Mouse (Mus musculus): ENCODE data around the gene Chst15. TPM values are rescaled to one million over a fixed set of nuclear protein-coding genes. Genes with fewer than 3 reads are reported as not detected.

The Chst15 gene
- total RNA-seq, 2 experiments from 2014 or later: 33.8 to 37.6 TPM

DNA sequence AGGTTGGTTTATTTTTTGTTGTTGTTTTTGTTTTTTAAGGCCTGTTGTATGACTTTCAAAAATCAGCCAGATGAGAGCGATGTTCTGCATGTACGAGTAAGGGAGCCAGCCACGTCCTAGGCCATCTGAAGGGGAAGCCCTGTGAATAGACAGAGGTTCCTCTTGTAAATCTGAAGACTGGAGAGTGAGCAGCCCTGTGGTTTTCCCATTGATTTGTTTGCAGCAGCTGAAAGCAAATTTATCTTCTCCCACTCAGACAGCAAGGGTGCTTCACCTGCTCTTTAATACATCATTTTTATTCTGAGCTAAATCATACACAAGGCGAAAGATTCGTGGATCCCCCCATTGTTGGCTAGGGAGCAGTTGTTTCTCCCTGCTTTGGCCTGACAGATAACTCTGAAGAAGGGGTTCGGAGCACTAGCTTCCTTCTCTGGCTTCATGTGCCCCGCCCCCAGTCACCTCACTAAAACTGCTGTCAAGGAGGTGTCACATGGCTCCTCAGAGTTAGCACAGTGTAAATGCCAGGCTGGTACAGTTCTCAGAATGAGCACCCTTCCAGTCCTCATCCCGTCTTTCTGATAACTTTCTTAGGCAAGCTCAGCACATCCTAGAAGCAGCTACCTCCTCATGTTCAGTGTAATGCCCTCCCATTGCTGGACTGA, 12.5 kb downstream of the Chst15 start:
- no peak for DNase-seq (ENCODE audit: low spot score in 2 of 2)

GRCm38 (mm10) chr7:132303988-132304387, 13.0 kb downstream of the Chst15 start:
- DNase-seq (ENCODE audit: low spot score in 2 of 2): no peak

DNA sequence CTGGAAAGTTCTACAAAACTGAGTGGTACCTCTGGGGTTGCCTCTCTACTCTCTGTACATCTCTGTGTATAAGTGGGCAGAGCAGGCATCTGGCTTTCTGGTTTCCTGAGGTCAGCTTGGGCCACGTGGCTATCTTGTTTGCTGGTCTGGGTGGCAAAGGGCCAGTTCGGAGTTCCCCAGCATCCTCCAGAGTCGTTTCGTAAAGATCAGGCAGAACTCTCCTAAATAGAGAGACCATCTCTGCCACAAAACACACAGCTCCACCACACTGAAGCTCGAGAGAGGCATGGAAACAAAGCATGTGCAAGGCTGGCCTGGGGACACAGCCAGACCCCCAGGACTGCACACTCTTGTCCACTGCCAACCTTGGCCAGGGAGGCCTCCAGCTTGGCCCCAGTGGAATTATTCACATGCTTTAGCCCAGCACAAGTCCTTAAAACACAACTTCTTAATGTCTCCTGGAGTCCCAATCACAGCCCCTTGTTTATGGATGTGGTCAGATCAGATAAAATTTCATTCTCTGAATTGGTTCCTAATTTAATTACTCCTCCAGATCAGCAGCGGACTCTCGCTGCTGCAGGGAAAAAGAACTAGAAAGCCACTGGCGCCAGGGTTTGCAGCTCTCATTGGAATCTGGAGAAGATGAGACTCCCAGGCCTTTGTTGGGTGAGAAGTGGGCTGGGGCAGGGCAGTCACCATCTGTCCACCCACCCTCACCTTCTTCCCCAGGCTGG, 14.4 kb downstream of the Chst15 start:
- no peak for DNase-seq (ENCODE audit: low spot score in 2 of 2)

DNA sequence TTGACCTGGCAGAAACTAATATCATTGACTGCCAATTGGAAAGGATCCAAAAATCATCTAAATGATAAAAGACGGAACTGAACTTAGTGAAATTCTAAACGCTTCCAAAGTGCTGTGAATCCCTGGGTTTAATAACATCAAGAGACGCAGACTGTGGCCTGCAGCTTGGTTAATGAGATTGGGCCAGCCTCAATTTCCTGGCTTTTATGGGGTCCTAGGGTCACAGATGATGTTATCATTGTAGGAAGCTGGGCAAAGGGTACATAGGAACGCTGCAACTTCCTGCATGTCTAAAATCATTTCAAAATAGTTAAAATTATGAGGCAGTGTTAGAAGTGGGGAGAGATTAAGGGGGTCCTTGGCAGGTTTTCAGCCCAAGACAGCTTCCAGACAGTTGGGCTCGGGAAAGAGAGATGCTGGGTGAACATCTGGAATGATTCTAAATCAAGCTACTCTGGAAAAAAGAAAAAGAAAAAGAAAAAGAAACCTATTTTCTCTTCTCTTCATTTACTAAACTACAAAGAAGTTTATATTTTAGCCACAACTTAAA, 17.3 kb downstream of the Chst15 start:
- DNase-seq (ENCODE audit: low spot score in 2 of 2): no peak

DNA sequence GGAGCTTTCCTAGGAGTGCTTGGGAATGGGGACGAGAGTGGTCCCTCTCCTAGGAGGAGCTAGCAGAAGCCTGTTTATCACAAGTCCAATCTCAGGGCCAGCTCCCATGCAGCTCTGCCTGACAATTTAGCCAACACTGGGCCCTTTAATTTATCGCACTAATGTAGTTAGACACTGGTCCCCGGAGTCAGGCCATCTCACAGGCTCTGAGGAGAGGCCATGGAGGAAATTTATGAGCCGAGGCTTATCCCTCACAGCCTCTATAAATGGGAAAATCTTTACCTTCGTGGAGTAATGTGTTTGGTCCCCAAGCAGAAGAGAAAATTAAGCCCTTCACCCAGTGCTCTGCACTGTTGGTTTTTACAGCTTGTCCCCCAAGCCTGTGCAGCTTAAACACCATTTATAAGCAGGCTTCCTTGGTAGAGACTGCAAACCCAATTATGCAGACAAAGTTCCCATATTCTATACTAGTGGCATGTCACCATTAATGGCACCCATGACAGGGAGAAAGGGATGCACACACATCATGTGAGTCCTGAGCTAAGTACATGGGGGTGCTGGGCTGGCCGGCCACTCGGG, 18.5 kb downstream of the Chst15 start:
- DNase-seq (ENCODE audit: low spot score in 2 of 2): no peak

DNA sequence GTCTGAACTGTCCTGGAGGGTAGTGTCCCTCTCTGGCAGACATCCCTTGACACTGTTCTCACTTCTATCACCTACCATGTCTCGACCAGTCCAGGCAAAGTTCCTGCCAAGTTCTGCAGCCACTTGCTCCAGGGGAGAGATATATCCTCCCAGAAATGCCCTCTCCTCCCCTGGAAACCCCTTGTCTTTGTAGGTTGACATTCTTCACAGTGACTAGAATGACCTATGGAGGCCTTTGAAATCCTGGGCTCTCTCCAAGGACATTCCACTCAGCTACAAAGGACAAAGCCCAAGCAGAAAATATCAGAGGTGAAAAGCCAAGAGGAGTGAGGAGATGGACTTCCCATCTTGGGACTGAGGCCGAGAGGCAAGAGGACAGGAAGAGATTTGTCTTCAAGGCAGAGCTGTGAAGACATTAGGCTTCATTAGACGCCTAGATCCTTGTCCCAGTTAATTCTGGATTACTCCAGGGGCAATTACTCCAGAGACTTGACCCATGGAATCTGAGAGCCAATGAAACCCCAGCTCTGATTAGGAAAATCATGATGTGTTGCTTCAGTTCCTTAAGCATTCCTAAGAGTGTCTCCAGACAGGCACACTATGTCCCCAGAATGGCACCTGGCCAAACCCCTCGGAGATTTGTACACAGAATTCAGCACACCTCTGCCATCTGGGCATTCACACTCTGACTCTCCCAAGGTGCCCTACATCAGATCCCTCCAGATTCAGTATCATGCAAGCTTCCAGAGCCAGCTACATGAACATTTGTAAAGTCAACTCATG, 20.2 kb downstream of the Chst15 start:
- no peak for DNase-seq (ENCODE audit: low spot score in 2 of 2)

- no peak for DNase-seq (ENCODE audit: low spot score in 2 of 2)
Observed at GRCm38 (mm10) chr7:132296132-132296531, 20.9 kb downstream of the Chst15 start.

- DNase-seq (ENCODE audit: low spot score in 2 of 2): no peak
Observed at GRCm38 (mm10) chr7:132287340-132287664, 29.7 kb downstream of the Chst15 start.

DNA sequence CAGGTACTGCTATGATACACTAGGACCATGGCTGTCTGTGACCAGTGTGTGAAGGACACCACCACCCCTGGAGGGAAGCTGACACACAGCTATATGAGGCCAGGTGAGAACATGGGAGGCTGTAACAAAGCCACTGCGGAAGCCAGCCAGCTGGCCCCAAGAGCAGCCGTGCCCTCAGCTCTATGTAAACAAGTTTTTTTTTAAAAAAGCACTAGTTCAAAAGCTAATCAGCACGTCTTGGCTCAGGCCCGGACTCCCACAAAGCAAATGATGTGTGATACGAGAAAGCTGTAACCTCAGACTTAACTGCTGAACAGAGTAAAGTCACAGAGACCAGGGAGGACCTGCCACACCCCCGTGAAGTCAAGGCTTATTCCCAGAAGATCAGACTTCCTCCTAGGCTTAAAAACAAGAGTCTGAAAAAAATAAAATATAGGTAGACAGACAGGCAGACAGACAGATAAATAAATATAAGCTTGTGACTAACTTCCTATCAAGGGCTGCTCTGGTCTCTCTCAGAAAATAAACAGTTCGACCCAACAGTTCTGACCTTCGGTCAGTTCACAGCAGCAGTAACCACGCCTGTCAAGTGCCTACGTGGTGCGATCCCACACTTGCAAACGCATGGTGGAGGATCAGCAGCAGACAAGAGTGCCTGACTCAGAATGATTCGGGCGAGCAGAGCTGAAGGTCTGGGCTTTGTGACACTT, 30.2 kb downstream of the Chst15 start:
- DNase-seq (ENCODE audit: low spot score in 2 of 2): no peak

DNA sequence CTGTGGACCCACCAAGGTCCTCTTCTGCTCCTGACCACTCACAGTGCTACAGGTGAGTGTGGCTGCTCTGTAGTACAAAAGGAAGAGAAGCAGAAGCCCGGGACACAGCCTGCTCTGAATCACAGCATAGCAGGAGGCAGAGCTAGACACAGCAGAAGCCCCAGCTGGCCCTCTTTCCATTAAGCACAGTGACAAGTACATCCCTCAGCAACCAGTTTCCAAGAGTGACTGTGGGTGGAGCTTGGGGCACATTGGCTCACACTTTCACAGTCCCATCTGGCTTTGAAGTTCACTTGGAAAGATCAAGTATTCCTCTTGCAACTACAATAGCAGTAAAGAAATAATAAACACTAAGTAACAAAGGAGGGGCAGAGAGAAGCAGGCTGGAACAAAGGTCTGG, 32.2 kb downstream of the Chst15 start:
- DNase-seq (ENCODE audit: low spot score in 2 of 2): peak; percentile 73 to 88

GRCm38 (mm10) chr7:132284048-132284737, 32.8 kb downstream of the Chst15 start:
- peak in 1 of 2 experiments; percentile 43 for DNase-seq (ENCODE audit: low spot score in 2 of 2)

DNA sequence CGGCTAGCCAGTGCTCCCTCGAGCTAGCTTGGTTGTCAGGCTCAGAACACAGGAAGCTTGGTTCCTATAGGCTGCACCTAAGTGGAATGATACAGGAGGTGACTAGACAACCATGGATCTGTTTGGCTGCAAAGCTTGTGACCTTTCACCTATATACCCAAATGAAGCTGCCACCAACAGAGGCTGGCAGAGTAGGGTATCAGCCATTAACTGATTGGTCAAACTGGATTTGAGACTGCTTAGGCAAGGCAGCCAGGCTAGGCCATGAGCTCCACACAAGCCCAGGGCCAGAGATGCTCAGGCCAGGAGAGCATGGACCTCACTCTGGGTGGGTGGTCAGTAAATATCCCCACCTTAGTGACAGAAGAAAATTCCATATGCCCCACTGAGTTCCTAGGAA, 34.5 kb downstream of the Chst15 start:
- DNase-seq (ENCODE audit: low spot score in 2 of 2): no peak

DNA sequence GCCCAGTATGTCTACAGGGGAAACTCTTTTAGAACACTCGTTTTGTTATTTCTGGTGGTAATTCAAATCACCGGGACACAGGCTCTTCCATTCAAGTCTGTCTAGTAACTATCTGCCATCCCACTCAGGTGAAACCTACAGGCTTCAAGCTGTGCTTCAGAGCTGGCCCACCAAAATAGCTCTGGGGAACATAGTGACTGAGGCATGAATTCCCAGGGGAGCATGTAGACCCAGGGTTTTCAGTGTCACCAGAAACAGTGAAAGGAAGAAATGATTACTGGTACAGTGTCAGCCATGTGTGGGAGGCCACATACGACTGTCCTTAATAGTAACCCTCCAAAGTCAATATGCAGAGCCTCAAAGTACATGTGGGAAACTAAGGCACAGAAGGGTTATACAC, 34.9 kb downstream of the Chst15 start:
- DNase-seq (ENCODE audit: low spot score in 2 of 2): no peak

GRCm38 (mm10) chr7:132281753-132282152, 35.3 kb downstream of the Chst15 start:
- DNase-seq (ENCODE audit: low spot score in 2 of 2): peak in 1 of 2 experiments; percentile 42

DNA sequence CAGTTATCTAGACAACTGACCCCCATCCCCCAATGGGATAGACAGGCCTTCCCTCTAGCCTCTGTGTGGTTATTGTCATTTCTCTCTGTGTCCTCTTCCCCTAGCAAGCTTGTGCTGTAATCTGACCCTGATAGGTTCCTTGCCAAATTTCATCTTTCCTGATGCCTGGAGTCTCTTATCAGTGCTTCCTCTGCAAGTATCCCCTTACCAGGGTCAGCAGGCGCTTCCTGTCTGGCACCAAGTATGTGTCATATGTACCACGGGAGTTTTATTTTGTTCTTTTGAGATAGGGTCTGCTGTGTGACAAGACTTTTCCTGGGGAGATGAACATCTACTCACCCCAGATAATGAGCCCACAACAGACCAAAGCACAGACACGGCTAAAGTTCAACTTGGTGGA, 38.4 kb downstream of the Chst15 start:
- no peak for DNase-seq (ENCODE audit: low spot score in 2 of 2)

GRCm38 (mm10) chr7:132276287-132276686, 40.7 kb downstream of the Chst15 start:
- no peak for DNase-seq (ENCODE audit: low spot score in 2 of 2)

GRCm38 (mm10) chr7:132273741-132274513, 43.1 kb downstream of the Chst15 start:
- DNase-seq (ENCODE audit: low spot score in 2 of 2): no peak

- no peak for DNase-seq (ENCODE audit: low spot score in 2 of 2)
Observed at GRCm38 (mm10) chr7:132272984-132273383, 44.0 kb downstream of the Chst15 start.

GRCm38 (mm10) chr7:132270364-132270763, 46.7 kb downstream of the Chst15 start:
- DNase-seq (ENCODE audit: low spot score in 2 of 2): no peak
